Mouse (Mus musculus) heart, postnatal 25 days (tissue): ENCODE data around the gene Cblb. TPM values are rescaled to one million over a fixed set of nuclear protein-coding genes. Genes with fewer than 3 reads are reported as not detected.

Source experiments
- DNase-seq: peaks from one replicate; pipeline ENCODE4 v3.0.0; 2022; ENCODE audit warnings: low spot score
- intact Hi-C: fragments of 180-260 bp; cut with DNase I; formaldehyde crosslinking; loops from one replicate; pipeline ENCODE4 v1.15.1; 2025
- total RNA-seq, 2 experiments: library from RNA; stranded (reverse); gene quantifications; 2 replicates each; pipeline ENCODE4 v1.2.3; 2021

Cblb gene
- total RNA-seq, result 10 to 100 TPM; 14.2 to 16.1 TPM

GRCm38 (mm10) chr16:52031091-52031689 is at the start of gene Cblb:
Gene Cblb (plus strand): TSS chr16:52031225.
- DNase-seq, result peak; percentile 99

GRCm38 (mm10) chr16:51985436-51985835 is 45.6 kb upstream of the Cblb start:
- DNase-seq, result peak; percentile 3
- intact Hi-C loops, result loop anchor here (5.0 kb wide), 1 partner anchor 47 kb away; the partner anchor contains the start of gene Cblb

More at GRCm38 (mm10) chr16:52031091-52031689, at the start of gene Cblb:
- intact Hi-C loops, result loop anchor here (5.0 kb wide), 3 partner anchors 41 to 151 kb away; no protein-coding TSS in a partner anchor

GRCm38 (mm10) chr16:51986207-51986606 is 44.8 kb upstream of the Cblb start:
- intact Hi-C loops, result loop anchor here (5.0 kb wide), 1 partner anchor 46 kb away; the partner anchor contains the start of gene Cblb
- no peak for DNase-seq

GRCm38 (mm10) chr16:51987085-51987620 is 43.9 kb upstream of the Cblb start:
- DNase-seq, result no peak
- intact Hi-C loops, result loop anchor here (5.0 kb wide), 1 partner anchor 45 kb away; the partner anchor contains the start of gene Cblb

- DNase-seq, result no peak
- intact Hi-C loops, result loop anchor here (5.0 kb wide), 1 partner anchor 44 kb away; the partner anchor contains the start of gene Cblb
Observed at GRCm38 (mm10) chr16:51988027-51988426, 43.0 kb upstream of the Cblb start.

GRCm38 (mm10) chr16:51989259-51989658 is 41.8 kb upstream of the Cblb start:
- DNase-seq, result no peak
- intact Hi-C loops, result loop anchor here (5.0 kb wide), 1 partner anchor 43 kb away; the partner anchor contains the start of gene Cblb

- intact Hi-C loops, result no loop called here
- DNase-seq, result no peak
Observed at GRCm38 (mm10) chr16:52000043-52000442, 31.0 kb upstream of the Cblb start.

- intact Hi-C loops, result no loop called here
- no peak for DNase-seq
Observed at GRCm38 (mm10) chr16:52000801-52001200, 30.2 kb upstream of the Cblb start.

- intact Hi-C loops, result no loop called here
- no peak for DNase-seq
Observed at GRCm38 (mm10) chr16:52007006-52007405, 24.0 kb upstream of the Cblb start.

- intact Hi-C loops, result no loop called here
- DNase-seq, result no peak
Observed at GRCm38 (mm10) chr16:52008471-52008870, 22.6 kb upstream of the Cblb start.

GRCm38 (mm10) chr16:52009421-52009820 is 21.6 kb upstream of the Cblb start:
- intact Hi-C loops, result no loop called here

GRCm38 (mm10) chr16:52012984-52013383 is 18.0 kb upstream of the Cblb start:
- intact Hi-C loops, result no loop called here
- no peak for DNase-seq

More at GRCm38 (mm10) chr16:52009421-52009820, 21.6 kb upstream of the Cblb start:
- no peak for DNase-seq

- no peak for DNase-seq
- intact Hi-C loops, result no loop called here
Observed at GRCm38 (mm10) chr16:52013812-52014211, 17.2 kb upstream of the Cblb start.

- no peak for DNase-seq
- intact Hi-C loops, result no loop called here
Observed at GRCm38 (mm10) chr16:52023417-52023816, 7.6 kb upstream of the Cblb start.

GRCm38 (mm10) chr16:52027326-52027725 is 3.7 kb upstream of the Cblb start:
- no peak for DNase-seq
- intact Hi-C loops, result no loop called here

GRCm38 (mm10) chr16:52029001-52029400 is 2.0 kb upstream of the Cblb start:
- intact Hi-C loops, result no loop called here
- DNase-seq, result no peak

- peak; percentile 90 for DNase-seq
- intact Hi-C loops, result loop anchor here (5.0 kb wide), 3 partner anchors 41 to 151 kb away; no protein-coding TSS in a partner anchor
Observed at GRCm38 (mm10) chr16:52031712-52032251, 757 bp downstream of the Cblb start.

GRCm38 (mm10) chr16:52032376-52033330 is 1.6 kb downstream of the Cblb start:
- DNase-seq, result no peak

GRCm38 (mm10) chr16:52033381-52034315 is 2.6 kb downstream of the Cblb start:
- intact Hi-C loops, result loop anchor here (5.0 kb wide), 3 partner anchors 39 to 149 kb away; no protein-coding TSS in a partner anchor

More at GRCm38 (mm10) chr16:52032376-52033330, 1.6 kb downstream of the Cblb start:
- intact Hi-C loops, result loop anchor here (5.0 kb wide), 3 partner anchors 40 to 150 kb away; no protein-coding TSS in a partner anchor

More at GRCm38 (mm10) chr16:52033381-52034315, 2.6 kb downstream of the Cblb start:
- DNase-seq, result no peak
